Mouse (Mus musculus) hindbrain, postnatal 0 days (tissue): Measurements from ENCODE around the gene Lrp8. TPM values are rescaled to one million over a fixed set of nuclear protein-coding genes. Genes with fewer than 3 reads are reported as not detected.

Experiments
- ATAC-seq: fragments of 200-750 bp; cut with Nextera tagmentation; 2 replicates; pipeline ENCODE4 v1.8.0; 2017; ENCODE audit warnings: mild to moderate bottlenecking, moderate TSS enrichment, moderate library complexity
- DNase-seq: peaks from one replicate; pipeline ENCODE4 v3.0.0-alpha.2; 2015; ENCODE audit warnings: low spot score
- H3K27ac ChIP-seq: fragments of 300-500 bp; sonication (generic); 2 replicates; pipeline ENCODE4 v1.5.1; 2014; ENCODE audit warnings: mild to moderate bottlenecking
- H3K27me3 ChIP-seq: fragments of 300-500 bp; sonication (generic); 2 replicates; pipeline ENCODE4 v1.6.1; 2014; ENCODE audit warnings: low read length, mixed read lengths; ENCODE audit not compliant: insufficient read depth
- H3K36me3 ChIP-seq: fragments of 300-500 bp; sonication (generic); 2 replicates; pipeline ENCODE4 v1.6.1; 2014; ENCODE audit warnings: low read length, mixed read lengths; ENCODE audit not compliant: insufficient read depth
- H3K4me1 ChIP-seq: fragments of 300-500 bp; sonication (generic); 2 replicates; pipeline ENCODE4 v1.6.1; 2014; ENCODE audit warnings: antibody characterized with exemption, low read length, mixed read lengths; ENCODE audit not compliant: insufficient read depth
- H3K4me2 ChIP-seq: fragments of 300-500 bp; sonication (generic); 2 replicates; pipeline ENCODE4 v1.6.1; 2014; ENCODE audit warnings: low read depth, mild to moderate bottlenecking, low read length, moderate library complexity, mixed read lengths
- H3K4me3 ChIP-seq: fragments of 300-500 bp; sonication (generic); 2 replicates; pipeline ENCODE4 v1.5.1; 2014; ENCODE audit warnings: low read length
- H3K9ac ChIP-seq: fragments of 300-500 bp; sonication (generic); replicated peaks from 2 replicates; pipeline ENCODE4 v1.6.1; 2014; ENCODE audit warnings: mild to moderate bottlenecking, low read length, moderate library complexity, mixed read lengths
- H3K9me3 ChIP-seq: fragments of 300-500 bp; sonication (generic); 2 replicates; pipeline ENCODE4 v1.6.1; 2016; ENCODE audit warnings: low read length, mixed read lengths
- CTCF ChIP-seq: IDR thresholded peaks from 2 replicates; pipeline ENCODE4 v1.5.1; 2016; ENCODE audit warnings: antibody characterized with exemption, control low read depth, low read depth
- WGBS: fragments of 180-500 bp; shearing (Covaris S2); extraction: QIAGEN DNeasy Blood & Tissue Kit; methylation state at CpG from one replicate; pipeline ENCODE4 v1.1.7; 2014; 5-methylcytosine and 5-hydroxymethylcytosine counted together
- polyA plus RNA-seq: library from polyadenylated mRNA; unstranded; fragments of >200 nt; fragmentation: Nextera tagmentation; extraction: Ambion mirVana; gene quantifications from 2 replicates; pipeline ENCODE4 v1.2.1, GENCODE M21; 2015
- total RNA-seq: library from RNA; depleted of rRNA; stranded (reverse); fragments of >200 nt; gene quantifications from 2 replicates; pipeline ENCODE4 v1.2.3, GENCODE M21; 2014

Gene Lrp8
- total and polyA plus RNA-seq, 2 experiments from 2014 or later: 33.9 to 62.2 TPM

DNA sequence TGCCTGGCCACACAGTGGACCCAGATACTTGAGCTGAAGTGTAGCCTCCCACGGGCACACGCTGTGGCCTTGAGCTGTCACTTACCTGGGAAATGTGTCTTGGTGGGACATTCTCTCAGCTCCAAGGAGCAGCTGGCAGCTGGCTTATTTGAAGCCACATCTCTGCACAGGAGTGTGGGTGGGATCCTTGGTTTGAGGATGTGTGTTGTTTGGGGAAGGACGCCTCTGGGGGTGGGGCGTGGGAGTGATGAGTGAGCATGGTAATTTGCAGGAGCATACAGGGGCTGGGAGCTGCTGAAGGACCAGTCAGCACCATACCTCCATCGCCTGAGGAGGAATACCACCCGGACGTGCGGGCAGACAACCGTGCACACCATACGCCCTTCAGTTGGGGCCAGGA lies 28.1 kb downstream of the Lrp8 start:
- Histone ChIP-seq H3K4me3 (no peak overlapping the region), H3K9me3 (no peaks in the 10 kb centered on the region), H3K27ac (peak overlapping the region; percentile 67; the same call in 1 of the 2 replicates), H3K4me2 (no peak overlapping the region), H3K27me3 (no peaks in the 10 kb centered on the region), H3K4me1 (peaks cover 69% of the 10 kb centered on the region), H3K36me3 (no peaks in the 10 kb centered on the region), H3K9ac (no peak overlapping the region)
- 38% methylated on average over 10 of the region's 10 CpGs for WGBS
- no peak for TF ChIP-seq CTCF
- no peak for DNase-seq
- no peak for ATAC-seq

- ATAC-seq: peak; percentile 79
- H3K4me1 ChIP-seq: peaks cover 75% of the 10 kb centered on the region
- 19% methylated on average over 7 of the region's 7 CpGs for WGBS
- no peak overlapping the region for H3K4me2 ChIP-seq
- H3K9me3 ChIP-seq: no peaks in the 10 kb centered on the region
- no peak overlapping the region for H3K9ac ChIP-seq
- no peak for TF ChIP-seq CTCF
- no peaks in the 10 kb centered on the region for H3K36me3 ChIP-seq
- no peak overlapping the region for H3K4me3 ChIP-seq
- H3K27ac ChIP-seq: peak overlapping the region; percentile 67
- H3K27me3 ChIP-seq: no peaks in the 10 kb centered on the region
- DNase-seq: peak; percentile 72
Observed at GRCm38 (mm10) chr4:107830821-107831221, 28.8 kb downstream of the Lrp8 start.

GRCm38 (mm10) chr4:107831678-107832077 lies 29.6 kb downstream of the Lrp8 start:
- Histone ChIP-seq H3K27me3 (no peaks in the 10 kb centered on the region), H3K9me3 (no peaks in the 10 kb centered on the region), H3K27ac (peak overlapping the region; percentile 50; the same call in 1 of the 2 replicates), H3K4me3 (no peak overlapping the region), H3K9ac (no peak overlapping the region), H3K4me2 (no peak overlapping the region), H3K4me1 (peaks cover 83% of the 10 kb centered on the region), H3K36me3 (0 out of 2 replicates have a peak, but pooled peaks cover 2% of the 10 kb centered on the region)
- ATAC-seq: no peak
- WGBS: 63% methylated on average over 6 of the region's 6 CpGs
- no peak for DNase-seq
- no peak for TF ChIP-seq CTCF

DNA sequence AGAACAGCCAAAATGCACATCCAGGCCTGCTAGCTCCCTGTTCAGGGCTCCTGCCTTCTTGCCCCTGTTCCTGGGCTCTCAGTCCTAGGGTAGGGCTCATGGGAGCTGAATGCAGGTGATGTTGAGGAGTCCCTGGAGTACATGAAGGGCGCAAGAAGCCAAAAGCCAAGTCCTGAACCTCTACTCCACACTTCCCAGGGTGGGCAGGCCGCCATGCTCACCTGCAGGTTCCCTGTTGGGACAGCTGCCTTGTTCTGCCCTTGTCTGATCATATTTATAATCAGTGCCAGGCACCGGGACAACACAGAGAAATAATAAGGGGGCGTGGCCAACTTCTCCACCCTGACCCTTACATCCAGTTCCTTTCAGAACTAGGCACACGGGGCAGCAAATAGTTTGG lies 31.5 kb downstream of the Lrp8 start:
- DNase-seq: no peak
- Histone ChIP-seq H3K4me3 (no peak overlapping the region), H3K36me3 (0 out of 2 replicates have a peak, but pooled peaks cover 3% of the 10 kb centered on the region), H3K27ac (no peak overlapping the region), H3K9ac (no peak overlapping the region), H3K4me1 (peaks cover 75% of the 10 kb centered on the region), H3K9me3 (no peaks in the 10 kb centered on the region), H3K4me2 (no peak overlapping the region), H3K27me3 (no peaks in the 10 kb centered on the region)
- ATAC-seq: no peak
- 63% methylated on average over 5 of the region's 5 CpGs for WGBS
- no peak for TF ChIP-seq CTCF

GRCm38 (mm10) chr4:107834643-107835314 lies 32.7 kb downstream of the Lrp8 start:
- Histone ChIP-seq H3K36me3 (0 out of 2 replicates have a peak, but pooled peaks cover 3% of the 10 kb centered on the region), H3K4me2 (no peak overlapping the region), H3K9ac (peak overlapping the region; percentile 38), H3K27ac (peak overlapping the region; percentile 60), H3K4me1 (peaks cover 64% of the 10 kb centered on the region), H3K9me3 (no peaks in the 10 kb centered on the region), H3K27me3 (no peaks in the 10 kb centered on the region), H3K4me3 (no peak overlapping the region)
- WGBS: 29% methylated on average over 22 of the region's 22 CpGs
- ATAC-seq: no peak
- peak; percentile 49 for DNase-seq
- TF ChIP-seq CTCF: peak; percentile 29; the same call in 1 of the 2 replicates

DNA sequence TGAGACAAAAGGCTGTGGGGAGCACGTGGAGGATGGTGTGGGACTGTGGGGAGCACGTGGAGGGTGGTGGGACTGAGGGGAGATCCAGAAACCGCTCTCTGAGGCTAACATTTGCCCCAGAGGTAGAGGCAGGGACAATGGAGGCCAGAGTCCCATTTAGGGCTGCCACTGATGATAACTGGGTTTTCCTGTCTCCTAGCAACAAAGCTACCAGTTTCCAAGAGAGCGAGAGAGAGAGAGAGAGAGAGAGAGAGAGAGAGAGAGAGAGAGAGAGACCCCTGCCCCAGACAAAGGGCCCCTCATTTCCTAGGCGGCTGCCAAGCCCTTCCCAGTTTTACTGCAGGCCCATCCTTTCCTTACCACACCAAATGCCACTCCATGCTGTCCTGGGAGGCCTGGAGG lies 33.4 kb downstream of the Lrp8 start:
- peak overlapping the region; percentile 60 for H3K27ac ChIP-seq
- H3K9ac ChIP-seq: peak overlapping the region; percentile 35; the same call in 1 of the 2 replicates
- no peak for TF ChIP-seq CTCF
- no peaks in the 10 kb centered on the region for H3K27me3 ChIP-seq
- 7% methylated on average over 5 of the region's 5 CpGs for WGBS
- no peak overlapping the region for H3K4me3 ChIP-seq
- no peaks in the 10 kb centered on the region for H3K9me3 ChIP-seq
- H3K4me1 ChIP-seq: peaks cover 58% of the 10 kb centered on the region
- H3K4me2 ChIP-seq: no peak overlapping the region
- 0 out of 2 replicates have a peak, but pooled peaks cover 3% of the 10 kb centered on the region for H3K36me3 ChIP-seq
- DNase-seq (no peak), ATAC-seq (no peak)

- WGBS: 13% methylated on average over 5 of the region's 5 CpGs
- no peak overlapping the region for H3K9ac ChIP-seq
- no peaks in the 10 kb centered on the region for H3K27me3 ChIP-seq
- H3K4me1 ChIP-seq: peaks cover 48% of the 10 kb centered on the region
- H3K4me2 ChIP-seq: no peak overlapping the region
- peak; percentile 95 for DNase-seq
- H3K9me3 ChIP-seq: no peaks in the 10 kb centered on the region
- no peak overlapping the region for H3K4me3 ChIP-seq
- no peak for TF ChIP-seq CTCF
- peak overlapping the region; percentile 60 for H3K27ac ChIP-seq
- 0 out of 2 replicates have a peak, but pooled peaks cover 3% of the 10 kb centered on the region for H3K36me3 ChIP-seq
- peak; percentile 57 for ATAC-seq
Observed at GRCm38 (mm10) chr4:107836758-107837157, 34.7 kb downstream of the Lrp8 start.
